Mouse (Mus musculus): ENCODE data around the gene Rufy3.

- TF ChIP-seq CTCF (IDR thresholded peaks at IDR 0.05) (no peak), POLR2A (IDR thresholded peaks at IDR 0.05; ENCODE audit: insufficient read depth, low read depth, low read length) (no peak), EP300 (IDR thresholded peaks at IDR 0.05; ENCODE audit: insufficient read depth, low read depth, low read length) (no peak)
Measured at GRCm38 (mm10) chr5:88616988-88617387, 52.1 kb downstream of the Rufy3 start.
